Mouse (Mus musculus) bone marrow, adult 2 months (tissue): Measurements from ENCODE around the gene Notch1.

ENCODE experiments used
- CTCF ChIP-seq: fragments of 200-500 bp; IDR thresholded peaks from 2 replicates; pipeline ENCODE4 v1.5.1; 2011; ENCODE audit warnings: low read length, control low read depth; ENCODE audit not compliant: control insufficient read depth, insufficient read depth
- POLR2A ChIP-seq: fragments of 200-500 bp; IDR thresholded peaks from 2 replicates; pipeline ENCODE4 v1.6.1; 2011; ENCODE audit warnings: low read depth, mild to moderate bottlenecking, control low read depth, low read length, borderline replicate concordance; ENCODE audit not compliant: control insufficient read depth

DNA sequence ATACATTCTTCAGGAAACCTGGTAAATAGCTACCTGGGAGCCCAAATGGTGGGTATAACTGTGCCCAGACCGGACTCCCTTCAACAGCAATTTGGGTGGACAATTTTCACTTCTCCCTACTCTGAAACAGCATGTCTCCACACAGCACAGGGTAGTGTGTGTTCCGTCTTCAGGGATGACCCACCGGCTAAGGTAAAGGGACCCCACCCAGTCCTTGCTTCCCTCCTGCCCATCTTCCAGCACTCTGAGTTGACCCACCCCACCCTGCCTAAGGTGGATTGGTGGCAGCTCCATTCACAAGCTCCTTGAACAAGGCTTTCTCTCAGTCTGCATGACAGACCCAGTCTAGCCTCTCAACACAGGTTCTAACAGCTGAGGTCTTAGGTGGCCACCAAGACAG lies 33.6 kb downstream of the Notch1 start:
- no peak for TF ChIP-seq CTCF
- TF ChIP-seq POLR2A = no peak
